Mouse (Mus musculus) stomach, postnatal 0 days (tissue): ENCODE measurements at regions not wholly inside any gene's neighbourhood (a gene's known extent, or its start where the extent isn't known, plus 50 kb on each side); places are given as distances from the start of the nearest gene placed in this dataset.
A peak's percentile ranks its signal among the peaks of the same experiment; 100 is the strongest.

Source experiments
- ATAC-seq: fragments of 200-750 bp; cut with Nextera tagmentation; 2 replicates; pipeline ENCODE4 v1.8.0; 2017; ENCODE audit not compliant: low FRiP score, low TSS enrichment
- DNase-seq: peaks from one replicate; pipeline ENCODE4 v3.0.0-alpha.2; 2016; ENCODE audit warnings: low spot score
- H3K27ac ChIP-seq: fragments of 300-500 bp; sonication (generic); replicated peaks from 2 replicates; pipeline ENCODE4 v1.5.1; 2014; ENCODE audit warnings: mild to moderate bottlenecking, control low read depth
- H3K27me3 ChIP-seq: fragments of 300-500 bp; sonication (generic); 2 replicates; pipeline ENCODE4 v1.6.1; 2014; ENCODE audit warnings: low read length; ENCODE audit not compliant: control insufficient read depth, insufficient read depth
- H3K36me3 ChIP-seq: fragments of 300-500 bp; sonication (generic); 2 replicates; pipeline ENCODE4 v1.6.1; 2014; ENCODE audit warnings: low read length, mixed read lengths; ENCODE audit not compliant: control insufficient read depth, insufficient read depth
- H3K4me1 ChIP-seq: fragments of 300-500 bp; sonication (generic); replicated peaks from 2 replicates; pipeline ENCODE4 v1.6.1; 2014; ENCODE audit warnings: antibody characterized with exemption; ENCODE audit not compliant: control insufficient read depth, insufficient read depth
- H3K4me2 ChIP-seq: fragments of 300-500 bp; sonication (generic); replicated peaks from 2 replicates; pipeline ENCODE4 v1.6.1; 2014; ENCODE audit warnings: low read depth, mild to moderate bottlenecking, control low read depth, moderate library complexity
- H3K4me3 ChIP-seq: fragments of 300-500 bp; sonication (generic); 2 replicates; pipeline ENCODE4 v1.5.1; 2014; ENCODE audit warnings: low read depth, low read length, control low read depth
- H3K9ac ChIP-seq: fragments of 300-500 bp; sonication (generic); 2 replicates; pipeline ENCODE4 v1.6.1; 2014; ENCODE audit warnings: mild to moderate bottlenecking, low read length, control low read depth, mixed read lengths
- H3K9me3 ChIP-seq: fragments of 300-500 bp; sonication (generic); 2 replicates; pipeline ENCODE4 v1.6.1; 2016; ENCODE audit warnings: low read length; ENCODE audit not compliant: control insufficient read depth
- CTCF ChIP-seq: IDR thresholded peaks from 2 replicates; pipeline ENCODE4 v1.5.1; 2016; ENCODE audit warnings: antibody characterized with exemption, low read depth, mild to moderate bottlenecking, moderate library complexity
- EP300 ChIP-seq: optimal IDR thresholded peaks from 2 replicates; pipeline ENCODE3; 2016; ENCODE audit warnings: antibody characterized with exemption
- WGBS: fragments of 180-500 bp; shearing (Covaris S2); extraction: QIAGEN DNeasy Blood & Tissue Kit; methylation state at CpG from one replicate; pipeline ENCODE4 v1.1.7; 2014; 5-methylcytosine and 5-hydroxymethylcytosine counted together

- Histone ChIP-seq H3K27me3 (no peaks in the 10 kb centered on the region), H3K9me3 (no peaks in the 10 kb centered on the region), H3K9ac (no peak overlapping the region), H3K4me1 (no peaks in the 10 kb centered on the region), H3K4me2 (no peak overlapping the region), H3K36me3 (no peaks in the 10 kb centered on the region), H3K27ac (no peak overlapping the region), H3K4me3 (no peak overlapping the region)
- no peak for ATAC-seq
- 56% methylated on average over 6 of the region's 6 CpGs for WGBS
- TF ChIP-seq CTCF = no peak
- no peak for TF ChIP-seq EP300
- DNase-seq = no peak
These were observed 176.1 kb upstream of the Frg1 start for GRCm38 (mm10) chr8:41592741-41593665.

GRCm38 (mm10) chr8:41592174-41592573 is 175.3 kb upstream of the Frg1 start:
- Histone ChIP-seq H3K36me3 (no peaks in the 10 kb centered on the region), H3K4me2 (no peak overlapping the region), H3K27me3 (no peaks in the 10 kb centered on the region), H3K9ac (no peak overlapping the region), H3K4me1 (no peaks in the 10 kb centered on the region), H3K27ac (no peak overlapping the region), H3K9me3 (no peaks in the 10 kb centered on the region), H3K4me3 (no peak overlapping the region)
- no peak for ATAC-seq
- WGBS = 30% methylated on average over 9 of the region's 9 CpGs
- TF ChIP-seq CTCF (no peak), EP300 (no peak)
- no peak for DNase-seq

- no peak for DNase-seq
- H3K4me2 ChIP-seq = no peak overlapping the region
- H3K4me1 ChIP-seq = no peaks in the 10 kb centered on the region
- ATAC-seq = no peak
- WGBS = 84% methylated on average over 2 of the region's 2 CpGs
- H3K9ac ChIP-seq = no peak overlapping the region
- no peak overlapping the region for H3K4me3 ChIP-seq
- H3K27me3 ChIP-seq = no peaks in the 10 kb centered on the region
- H3K36me3 ChIP-seq = no peaks in the 10 kb centered on the region
- H3K27ac ChIP-seq = no peak overlapping the region
- TF ChIP-seq CTCF (no peak), EP300 (no peak)
- no peaks in the 10 kb centered on the region for H3K9me3 ChIP-seq
These were observed 171.3 kb upstream of the Frg1 start for GRCm38 (mm10) chr8:41588157-41588556.

GRCm38 (mm10) chr8:41573027-41573885 is 156.4 kb upstream of the Frg1 start:
- Histone ChIP-seq H3K4me3 (no peak overlapping the region), H3K27me3 (no peaks in the 10 kb centered on the region), H3K9ac (no peak overlapping the region), H3K27ac (no peak overlapping the region), H3K9me3 (no peaks in the 10 kb centered on the region), H3K4me1 (no peaks in the 10 kb centered on the region), H3K36me3 (no peaks in the 10 kb centered on the region), H3K4me2 (no peak overlapping the region)
- DNase-seq (peak; percentile 80), ATAC-seq (no peak)
- no peak for TF ChIP-seq EP300
- TF ChIP-seq CTCF = peak; percentile 94
- WGBS = 47% methylated on average over 10 of the region's 10 CpGs

GRCm38 (mm10) chr8:41570566-41570965 is 153.7 kb upstream of the Frg1 start:
- no peak for DNase-seq
- Histone ChIP-seq H3K9ac (no peak overlapping the region), H3K36me3 (no peaks in the 10 kb centered on the region), H3K4me2 (no peak overlapping the region), H3K27me3 (no peaks in the 10 kb centered on the region), H3K4me1 (no peaks in the 10 kb centered on the region), H3K9me3 (no peaks in the 10 kb centered on the region), H3K27ac (no peak overlapping the region), H3K4me3 (no peak overlapping the region)
- TF ChIP-seq CTCF (no peak), EP300 (no peak)
- no peak for ATAC-seq
- WGBS = 83% methylated on average over 6 of the region's 6 CpGs

GRCm38 (mm10) chr8:41561995-41562394 is 145.1 kb upstream of the Frg1 start:
- H3K9me3 ChIP-seq = no peaks in the 10 kb centered on the region
- H3K27me3 ChIP-seq = no peaks in the 10 kb centered on the region
- no peak overlapping the region for H3K4me2 ChIP-seq
- H3K36me3 ChIP-seq = no peaks in the 10 kb centered on the region
- H3K27ac ChIP-seq = no peak overlapping the region
- no peaks in the 10 kb centered on the region for H3K4me1 ChIP-seq
- H3K9ac ChIP-seq = no peak overlapping the region
- ATAC-seq (no peak), DNase-seq (no peak)
- no peak for TF ChIP-seq EP300
- no peak for TF ChIP-seq CTCF
- WGBS = 79% methylated on average over 14 of the region's 14 CpGs
- H3K4me3 ChIP-seq = no peak overlapping the region
